Mouse (Mus musculus) lung, postnatal 10 days (tissue): ENCODE measurements around the gene Plpp2.

Source experiments
- DNase-seq: peaks from one replicate; pipeline ENCODE4 v3.0.0; 2021

Gene Plpp2

GRCm38 (mm10) chr10:79526661-79527452 lies 6.7 kb downstream of the Plpp2 start:
- no peak for DNase-seq

DNA sequence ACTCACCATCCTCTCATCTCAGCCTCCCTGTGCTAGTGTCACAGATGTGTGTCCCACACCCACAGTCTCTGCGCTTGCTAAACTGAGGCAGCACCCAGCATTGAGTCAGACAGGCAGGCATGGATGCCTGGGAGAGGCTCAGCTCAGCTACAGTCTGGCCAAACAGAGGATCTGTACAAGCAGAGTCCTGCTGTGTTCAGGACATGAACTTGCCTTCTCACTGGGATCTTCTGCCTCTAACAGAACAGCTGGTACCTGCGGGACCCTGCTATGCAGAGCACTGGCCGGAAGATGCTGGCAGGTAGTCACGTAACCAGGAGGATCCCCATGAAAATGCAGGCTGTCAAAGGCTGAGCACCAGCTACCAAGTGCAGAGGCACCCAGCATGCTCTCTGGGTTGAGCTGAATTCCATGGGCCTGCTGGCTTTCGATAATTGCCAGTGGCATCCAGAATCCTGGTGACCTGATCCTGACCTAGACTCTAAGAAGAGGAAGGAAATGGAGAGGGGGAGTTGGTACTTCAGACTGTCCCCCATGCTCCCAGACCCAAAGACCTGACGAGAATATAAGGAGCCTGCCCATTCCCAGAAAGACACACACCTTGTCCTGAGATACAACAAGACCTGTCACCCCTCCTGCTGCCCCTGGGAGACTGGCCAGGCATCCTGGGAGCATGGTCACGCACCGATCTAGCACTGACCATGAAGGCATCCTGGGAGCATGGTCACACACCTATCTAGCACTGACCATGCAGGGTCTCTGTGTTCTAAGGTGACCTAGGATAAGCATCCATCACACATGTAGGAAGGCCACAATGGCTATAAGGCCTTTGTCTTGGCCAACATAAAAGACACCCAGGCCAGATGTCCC lies 7.9 kb downstream of the Plpp2 start:
- no peak for DNase-seq

GRCm38 (mm10) chr10:79524433-79524832 lies 9.2 kb downstream of the Plpp2 start:
- no peak for DNase-seq

- DNase-seq: no peak
These were observed 26.9 kb downstream of the Plpp2 start for GRCm38 (mm10) chr10:79506709-79507108.

DNA sequence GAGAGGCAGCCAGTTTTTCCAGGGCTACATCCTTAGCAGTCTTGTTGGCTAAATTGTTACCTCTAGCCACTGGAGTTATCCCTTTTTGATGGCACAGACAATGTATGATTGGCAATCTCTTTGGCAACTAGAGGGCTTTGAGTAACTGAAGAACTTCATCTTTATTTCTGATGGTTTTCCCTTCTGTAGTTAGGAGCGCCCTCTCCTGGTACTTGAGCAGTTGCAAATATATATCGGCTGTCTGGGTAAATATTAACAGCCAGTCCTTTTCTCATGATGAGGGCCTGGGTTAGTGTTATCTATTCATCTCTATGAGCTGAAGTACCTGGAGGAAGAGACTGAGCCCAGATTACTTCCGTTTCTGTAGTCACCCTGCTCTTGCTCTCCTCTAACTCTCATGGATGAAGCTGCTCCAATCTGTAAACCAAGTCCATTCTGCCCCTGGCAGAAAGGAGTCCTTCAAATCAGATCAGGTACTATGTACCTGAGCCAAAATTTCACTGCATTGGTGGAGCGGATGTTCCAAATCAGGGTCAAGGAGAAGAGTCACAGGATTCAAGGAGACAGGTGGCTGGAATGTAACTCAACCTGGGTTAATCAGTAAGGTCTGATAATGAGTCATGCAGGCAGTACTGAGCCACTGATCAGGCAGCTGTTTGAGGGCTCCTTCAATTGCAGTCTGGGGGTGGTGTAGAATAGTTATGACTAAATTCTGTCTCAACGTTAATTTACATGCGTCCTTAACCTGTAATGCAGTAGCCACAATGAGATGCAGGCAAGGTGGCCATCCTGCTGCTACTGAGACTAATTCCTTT lies 30.6 kb downstream of the Plpp2 start:
- no peak for DNase-seq

DNA sequence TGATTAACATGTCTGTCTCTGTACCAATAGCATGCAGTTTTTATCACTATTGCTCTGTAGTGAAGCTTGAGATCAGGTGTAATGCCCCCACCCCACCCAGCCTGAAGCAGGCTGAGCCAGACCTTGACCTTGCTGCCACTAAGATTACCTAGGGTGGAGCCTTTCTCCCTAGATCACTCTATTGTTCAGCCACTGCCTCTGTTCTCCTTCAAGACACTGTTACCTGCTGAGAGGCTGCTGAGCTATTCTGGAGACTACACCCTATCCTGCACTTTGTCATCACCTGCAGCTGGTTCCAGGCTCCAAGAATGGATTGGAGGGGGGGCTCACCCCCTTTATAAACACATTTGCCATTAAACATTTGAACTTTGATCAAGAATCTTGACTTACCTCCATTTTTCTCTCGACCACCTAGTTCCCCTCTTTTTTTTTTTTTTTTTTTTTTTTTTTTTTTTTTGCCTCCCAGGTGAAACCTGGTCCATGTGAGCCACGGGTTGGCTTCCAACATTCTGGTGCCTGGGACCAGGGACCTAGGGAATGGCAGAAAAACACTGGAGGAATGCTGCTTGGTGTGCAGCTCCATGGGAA lies 36.8 kb downstream of the Plpp2 start:
- DNase-seq: no peak

- no peak for DNase-seq
These were observed 37.7 kb downstream of the Plpp2 start for GRCm38 (mm10) chr10:79495886-79496285.
